Mouse (Mus musculus): ENCODE measurements at regions not wholly inside any gene's neighbourhood (a gene's known extent, or its start where the extent isn't known, plus 50 kb on each side); places are given as distances from the start of the nearest gene placed in this dataset.

- TF ChIP-seq CTCF (IDR thresholded peaks at IDR 0.05; ENCODE audit: low read depth) (no peak), EP300 (IDR thresholded peaks at IDR 0.05; ENCODE audit: low read depth) (no peak)
Observed at GRCm38 (mm10) chr6:91579666-91580065, 63.9 kb downstream of the Lsm3 start.
